Mouse (Mus musculus): ENCODE results near the gene Srp14.

GRCm38 (mm10) chr2:118429297-118429696 is 50.2 kb downstream of the Srp14 start:
- TF ChIP-seq CTCF (conservative IDR thresholded peaks at IDR 0.05; ENCODE audit: low read length), result no peak
- TF ChIP-seq POU5F1 (IDR thresholded peaks at IDR 0.05; ENCODE audit: borderline replicate concordance, low read length), result no peak

Data from E14TG2a.4 (cell line).